Mouse (Mus musculus) liver, embryonic 14.5 days (tissue): Measurements from ENCODE around the gene Sertad1. TPM values are rescaled to one million over a fixed set of nuclear protein-coding genes. Genes with fewer than 3 reads are reported as not detected.

Experiments used
- ATAC-seq: fragments of 200-750 bp; cut with Nextera tagmentation; 2 replicates; pipeline ENCODE4 v1.8.0; 2017; ENCODE audit warnings: moderate number of reproducible peaks, mild to moderate bottlenecking, moderate library complexity; ENCODE audit not compliant: insufficient read depth
- DNase-seq, 3 experiments: peaks; one replicate each; pipeline ENCODE4 v3.0.0-alpha.2; 2012 to 2013; ENCODE audit warnings: low read depth in 3 of 3, low spot score in 3 of 3
- H3K27ac ChIP-seq: fragments of 300-500 bp; sonication (generic); 2 replicates; pipeline ENCODE4 v1.5.1; 2014; ENCODE audit warnings: moderate library complexity, mild to moderate bottlenecking, control low read depth, inconsistent platforms
- H3K27me3 ChIP-seq: fragments of 300-500 bp; sonication (generic); 2 replicates; pipeline ENCODE4 v1.6.1; 2014; ENCODE audit warnings: mild to moderate bottlenecking, low read length, moderate library complexity; ENCODE audit not compliant: control insufficient read depth, insufficient read depth
- H3K36me3 ChIP-seq: fragments of 300-500 bp; sonication (generic); replicated peaks from 2 replicates; pipeline ENCODE4 v1.6.1; 2014; ENCODE audit warnings: low read depth; ENCODE audit not compliant: control insufficient read depth, insufficient read depth
- H3K4me1 ChIP-seq, 2 experiments: fragments of 200-500 bp in 1 of 2; fragments of 300-500 bp in 1 of 2; sonication (generic) in 1 of 2; replicated peaks; 2 replicates each; pipeline ENCODE4 v1.6.1; 2012 to 2014; ENCODE audit warnings: antibody characterized with exemption in 1 of 2, inconsistent platforms in 1 of 2, low read length in 1 of 2; ENCODE audit not compliant: control insufficient read depth in 2 of 2, insufficient read depth in 2 of 2
- H3K4me2 ChIP-seq: fragments of 300-500 bp; sonication (generic); 2 replicates; pipeline ENCODE4 v1.6.1; 2014; ENCODE audit warnings: low read depth, mild to moderate bottlenecking, control low read depth, moderate library complexity
- H3K4me3 ChIP-seq, 2 experiments: fragments of 200-500 bp in 1 of 2; fragments of 300-500 bp in 1 of 2; sonication (generic) in 1 of 2; 2 replicates each; pipeline ENCODE4 v1.5.1; 2012 to 2014; ENCODE audit warnings: low read depth in 2 of 2, low read length in 2 of 2, mild to moderate bottlenecking in 2 of 2, control low read depth in 1 of 2, inconsistent platforms in 1 of 2, moderate library complexity in 1 of 2; ENCODE audit not compliant: insufficient read depth in 1 of 2
- H3K9ac ChIP-seq: fragments of 300-500 bp; sonication (generic); replicated peaks from 2 replicates; pipeline ENCODE4 v1.6.1; 2014; ENCODE audit warnings: mild to moderate bottlenecking, control low read depth, moderate library complexity
- H3K9me3 ChIP-seq: fragments of 300-500 bp; sonication (generic); 2 replicates; pipeline ENCODE4 v1.6.1; 2016; ENCODE audit warnings: low read length, mixed read lengths; ENCODE audit not compliant: control insufficient read depth
- CTCF ChIP-seq: IDR thresholded peaks from 2 replicates; pipeline ENCODE4 v1.5.1; 2016; ENCODE audit warnings: antibody characterized with exemption, low read depth, control low read depth
- EP300 ChIP-seq: IDR thresholded peaks from 2 replicates; pipeline ENCODE4 v1.6.1; 2016; ENCODE audit warnings: antibody characterized with exemption, low read depth
- WGBS: fragments of 180-500 bp; shearing (Covaris S2); extraction: QIAGEN DNeasy Blood & Tissue Kit; methylation state at CpG from one replicate; pipeline ENCODE4 v1.1.7; 2014; ENCODE audit not compliant: insufficient replicate concordance; 5-methylcytosine and 5-hydroxymethylcytosine counted together
- polyA plus RNA-seq, 2 experiments: library from polyadenylated mRNA; depleted of rRNA in 1 of 2; stranded (reverse) in 1 of 2; unstranded in 1 of 2; fragments of >200 nt; fragmentation: Nextera tagmentation in 1 of 2; extraction: Ambion mirVana in 1 of 2; gene quantifications; 2 replicates each; pipeline versions ENCODE4 v1.2.1 to v1.2.3; 2012 to 2014

Gene Sertad1
- polyA plus RNA-seq, 2 experiments, result 9.9 to 20.3 TPM

DNA sequence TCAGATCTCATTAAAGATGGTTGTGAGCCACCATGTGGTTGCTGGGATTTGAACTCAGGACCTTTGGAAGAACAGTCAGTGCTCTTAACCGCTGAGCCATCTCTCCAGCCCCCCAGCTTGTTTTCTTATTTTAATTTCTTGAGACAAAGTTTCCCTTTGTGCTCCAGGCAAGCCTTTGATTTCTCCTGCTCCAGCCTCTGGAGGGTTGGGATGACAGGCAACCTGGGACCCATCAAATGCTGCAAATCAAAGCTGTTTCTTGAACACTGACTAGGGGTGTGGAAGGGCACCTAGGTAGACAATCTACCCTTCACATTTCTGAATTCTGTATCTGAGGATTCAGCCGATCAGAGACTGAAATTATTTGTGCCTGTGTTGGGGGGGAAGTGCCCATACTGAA, 24.1 kb downstream of the Sertad1 start:
- Histone ChIP-seq H3K27me3 (no peaks in the 10 kb centered on the region), H3K27ac (no peak overlapping the region), H3K4me2 (no peak overlapping the region), H3K4me3 (no peak overlapping the region), H3K36me3 (no peaks in the 10 kb centered on the region), H3K4me1 (peaks cover 10 to 12% of the 10 kb centered on the region in 2 experiments), H3K9ac (no peak overlapping the region), H3K9me3 (no peaks in the 10 kb centered on the region)
- whole genome bisulfite sequencing, result 79% methylated on average over 2 of the region's 2 CpGs
- DNase-seq (no peak), ATAC-seq (no peak)
- TF ChIP-seq CTCF (no peak), EP300 (no peak)

DNA sequence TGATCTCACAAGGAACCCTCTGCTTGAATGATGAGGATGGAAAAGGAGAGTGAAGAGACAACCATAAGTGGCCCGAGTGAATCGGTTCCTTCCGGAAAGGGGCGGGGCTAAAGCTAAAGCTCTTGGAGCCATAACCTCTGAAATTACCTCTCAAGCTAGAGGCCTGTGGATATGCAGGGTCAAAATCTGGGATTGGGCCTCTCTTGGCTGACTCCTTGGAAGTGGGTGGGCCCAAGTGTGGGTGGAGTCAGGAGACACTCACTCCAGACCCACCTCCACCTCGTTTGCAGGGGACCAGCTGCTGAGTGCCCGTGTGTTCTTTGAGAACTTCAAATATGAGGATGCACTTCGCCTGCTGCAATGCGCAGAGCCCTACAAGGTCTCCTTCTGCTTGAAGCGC, 28.3 kb downstream of the Sertad1 start:
- H3K27ac ChIP-seq, result no peak overlapping the region
- 73% methylated on average over 9 of the region's 9 CpGs for WGBS
- no peak overlapping the region for H3K4me3 ChIP-seq
- no peak overlapping the region for H3K4me2 ChIP-seq
- TF ChIP-seq EP300 (no peak), CTCF (no peak)
- no peaks in the 10 kb centered on the region for H3K9me3 ChIP-seq
- peak; percentile 13; the same call in 1 of the 2 replicates for ATAC-seq
- H3K9ac ChIP-seq, result no peak overlapping the region
- H3K27me3 ChIP-seq, result no peaks in the 10 kb centered on the region
- H3K36me3 ChIP-seq, result no peaks in the 10 kb centered on the region
- no peaks in the 10 kb centered on the region for H3K4me1 ChIP-seq
- no peak for DNase-seq

DNA sequence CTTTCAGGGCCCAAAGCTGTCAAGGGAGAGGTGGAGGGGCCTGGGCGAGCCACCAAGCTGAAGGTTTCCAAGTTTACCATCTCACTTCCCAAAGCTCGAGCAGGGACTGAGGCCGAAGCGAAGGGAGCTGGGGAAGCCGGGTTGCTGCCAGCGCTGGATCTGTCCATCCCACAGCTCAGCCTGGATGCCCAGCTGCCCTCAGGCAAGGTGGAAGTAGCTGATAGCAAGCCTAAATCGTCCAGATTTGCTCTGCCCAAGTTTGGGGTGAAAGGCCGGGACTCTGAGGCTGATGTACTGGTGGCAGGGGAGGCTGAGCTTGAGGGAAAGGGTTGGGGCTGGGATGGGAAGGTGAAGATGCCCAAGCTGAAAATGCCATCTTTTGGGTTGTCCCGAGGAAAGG, 31.6 kb downstream of the Sertad1 start:
- no peak overlapping the region for H3K9ac ChIP-seq
- TF ChIP-seq CTCF (no peak), EP300 (no peak)
- no peak overlapping the region for H3K27ac ChIP-seq
- H3K4me1 ChIP-seq, result no peaks in the 10 kb centered on the region
- no peak overlapping the region for H3K4me2 ChIP-seq
- H3K27me3 ChIP-seq, result no peaks in the 10 kb centered on the region
- WGBS, result 66% methylated on average over 9 of the region's 9 CpGs
- no peak for ATAC-seq
- no peaks in the 10 kb centered on the region for H3K36me3 ChIP-seq
- no peak for DNase-seq
- no peaks in the 10 kb centered on the region for H3K9me3 ChIP-seq
- no peak overlapping the region for H3K4me3 ChIP-seq

DNA sequence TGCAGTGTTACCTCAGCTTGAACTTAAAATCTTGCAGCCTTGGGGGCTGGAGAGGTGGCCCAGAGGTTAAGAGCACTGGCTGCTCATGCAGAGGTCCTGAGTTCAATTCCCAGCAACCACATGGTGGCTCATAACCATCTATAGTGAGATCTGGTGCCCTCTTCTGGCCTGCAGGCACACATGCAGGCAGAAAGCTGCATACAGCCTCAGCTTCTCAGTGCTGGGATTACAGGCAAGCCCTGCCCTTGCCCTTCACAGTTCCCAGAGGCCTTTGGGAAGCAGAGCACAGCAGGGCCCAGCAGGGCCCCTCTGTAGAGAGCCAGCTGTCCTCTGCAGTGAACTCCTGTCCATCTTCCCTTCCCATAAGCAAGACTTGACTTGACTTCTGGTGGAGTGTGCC, 33.4 kb downstream of the Sertad1 start:
- peak; percentile 72 for TF ChIP-seq CTCF
- TF ChIP-seq EP300, result no peak
- Histone ChIP-seq H3K27me3 (no peaks in the 10 kb centered on the region), H3K36me3 (no peaks in the 10 kb centered on the region), H3K4me1 (peaks cover 0 to under 1% of the 10 kb centered on the region in 2 experiments; a peak in 1 of 4 replicates), H3K9ac (no peak overlapping the region), H3K27ac (no peak overlapping the region), H3K9me3 (no peaks in the 10 kb centered on the region), H3K4me2 (no peak overlapping the region), H3K4me3 (no peak overlapping the region)
- no peak for DNase-seq
- no peak for ATAC-seq

DNA sequence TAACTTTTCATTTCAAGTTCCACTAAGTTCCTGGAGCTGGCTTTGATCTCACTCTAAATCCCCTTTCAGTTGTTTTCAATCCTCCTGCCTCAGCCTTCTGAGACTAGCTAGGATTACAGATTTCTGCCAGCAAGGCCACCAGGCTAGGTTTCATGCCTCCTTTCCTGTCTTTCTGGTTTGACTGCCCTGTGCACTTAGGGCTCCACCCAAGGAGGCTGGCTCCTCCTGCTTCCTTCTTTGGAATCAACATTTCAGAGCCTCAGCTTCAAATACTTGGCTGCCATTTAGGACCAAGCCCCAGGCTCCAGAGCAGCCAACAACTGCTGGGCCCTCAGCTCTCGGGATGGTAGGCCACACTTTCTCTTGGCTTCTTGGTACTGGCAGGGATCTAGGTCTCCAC, 33.9 kb downstream of the Sertad1 start:
- Histone ChIP-seq H3K36me3 (no peaks in the 10 kb centered on the region), H3K9me3 (no peaks in the 10 kb centered on the region), H3K27ac (no peak overlapping the region), H3K4me1 (peaks cover 5% of the 10 kb centered on the region in 2 experiments), H3K4me3 (no peak overlapping the region), H3K4me2 (no peak overlapping the region), H3K9ac (no peak overlapping the region), H3K27me3 (no peaks in the 10 kb centered on the region)
- WGBS, result 72% methylated on average over 1 of the region's 1 CpGs
- ATAC-seq (no peak), DNase-seq (no peak)
- TF ChIP-seq CTCF (no peak), EP300 (no peak)
